Mouse (Mus musculus): ENCODE measurements around the gene Tenm4. TPM values are rescaled to one million over a fixed set of nuclear protein-coding genes. Genes with fewer than 3 reads are reported as not detected.
A peak's percentile ranks its signal among the peaks of the same experiment; 100 is the strongest.

Gene Tenm4
- polyA plus RNA-seq, 1 experiment from 2014 or later = 49.9 TPM

DNA sequence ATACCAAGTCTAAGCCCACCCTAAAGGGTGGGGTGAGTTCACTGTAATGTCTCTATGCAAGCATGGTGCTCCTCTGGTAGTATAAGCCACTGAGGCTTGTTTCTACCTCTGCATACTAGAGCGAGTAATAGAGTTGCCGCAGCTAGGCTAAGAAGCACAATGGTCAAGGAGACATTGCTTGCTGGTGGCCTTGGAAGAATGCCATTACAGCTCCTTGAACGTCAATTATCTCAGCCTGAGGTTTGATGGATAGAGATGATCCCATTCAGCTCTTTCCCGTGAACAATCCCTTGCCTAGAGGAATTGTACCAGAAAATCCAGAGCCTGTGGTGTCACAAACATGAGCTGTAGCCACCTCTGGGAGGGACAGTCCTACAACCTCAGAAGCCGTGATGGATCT lies 537.5 kb downstream of the Tenm4 start:
- H3K4me2 ChIP-seq (replicated peaks) = no peak overlapping the region
- H3K27me3 ChIP-seq = no peaks in the 10 kb centered on the region
- no peak overlapping the region for H3K9ac ChIP-seq
- H3K36me3 ChIP-seq = peaks cover 25% of the 10 kb centered on the region
- WGBS = 89% methylated on average over 5 of the region's 5 CpGs
- no peak overlapping the region for H3K27ac ChIP-seq
- peaks cover 26% of the 10 kb centered on the region for H3K4me1 ChIP-seq
- ATAC-seq (ENCODE audit: low FRiP score, low read depth) = no peak
- no peaks in the 10 kb centered on the region for H3K9me3 ChIP-seq
- no peak overlapping the region for H3K4me3 ChIP-seq

DNA sequence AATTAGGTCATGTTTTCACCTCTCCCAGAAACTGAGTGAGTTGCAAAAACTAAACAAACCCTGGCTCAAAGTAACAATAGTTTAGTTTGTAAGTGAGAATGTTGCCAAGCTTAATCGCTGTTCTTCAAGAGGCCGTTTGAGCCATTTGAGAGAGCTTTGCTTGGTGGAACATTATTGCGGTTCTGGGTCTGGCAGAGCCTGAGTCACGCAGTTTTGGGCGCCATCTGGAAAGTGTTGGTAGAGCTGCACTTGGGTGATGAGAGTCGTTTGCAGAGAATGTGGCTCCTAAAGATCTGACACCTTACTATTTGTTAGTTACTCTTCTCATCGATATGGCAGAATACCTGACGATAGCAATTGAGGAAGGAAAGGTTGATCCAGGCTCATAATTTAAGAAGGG lies 537.9 kb downstream of the Tenm4 start:
- no peak overlapping the region for H3K27ac ChIP-seq
- no peaks in the 10 kb centered on the region for H3K27me3 ChIP-seq
- no peak for ATAC-seq (ENCODE audit: low FRiP score, low read depth)
- peaks cover 22% of the 10 kb centered on the region for H3K4me1 ChIP-seq
- no peak overlapping the region for H3K4me3 ChIP-seq
- no peak overlapping the region for H3K9ac ChIP-seq
- H3K36me3 ChIP-seq = peaks cover 22% of the 10 kb centered on the region
- 81% methylated on average over 8 of the region's 8 CpGs for WGBS
- H3K4me2 ChIP-seq (replicated peaks) = no peak overlapping the region
- H3K9me3 ChIP-seq = no peaks in the 10 kb centered on the region

DNA sequence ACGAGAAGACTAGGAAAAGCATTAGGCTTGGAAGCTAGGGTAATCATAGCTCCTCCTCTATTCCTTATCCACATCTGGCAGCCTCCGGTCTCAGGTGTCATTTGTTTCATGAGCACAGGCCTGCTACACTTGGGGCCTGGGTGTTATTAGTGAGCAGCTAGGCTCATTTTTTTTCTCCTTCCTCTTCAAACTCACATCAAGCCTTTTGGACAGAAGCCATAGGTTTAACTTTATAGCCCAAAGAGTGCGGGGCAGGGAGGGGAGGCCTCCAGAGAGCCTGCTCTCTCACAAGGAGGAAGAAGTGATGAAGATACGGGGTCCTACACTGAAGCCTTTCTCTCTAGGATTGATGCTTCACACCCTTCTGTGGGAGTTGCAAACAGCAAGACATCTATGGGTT lies 538.8 kb downstream of the Tenm4 start:
- 22% methylated on average over 4 of the region's 4 CpGs for WGBS
- peak overlapping the region; percentile 33; the same call in 1 of the 2 replicates for H3K27ac ChIP-seq
- H3K36me3 ChIP-seq = peaks cover 14% of the 10 kb centered on the region
- no peaks in the 10 kb centered on the region for H3K27me3 ChIP-seq
- no peak overlapping the region for H3K4me2 ChIP-seq (replicated peaks)
- ATAC-seq (ENCODE audit: low FRiP score, low read depth) = peak; percentile 41; the same call in 1 of the 2 replicates
- no peaks in the 10 kb centered on the region for H3K9me3 ChIP-seq
- peaks cover 19% of the 10 kb centered on the region for H3K4me1 ChIP-seq
- H3K4me3 ChIP-seq = no peak overlapping the region
- no peak overlapping the region for H3K9ac ChIP-seq

DNA sequence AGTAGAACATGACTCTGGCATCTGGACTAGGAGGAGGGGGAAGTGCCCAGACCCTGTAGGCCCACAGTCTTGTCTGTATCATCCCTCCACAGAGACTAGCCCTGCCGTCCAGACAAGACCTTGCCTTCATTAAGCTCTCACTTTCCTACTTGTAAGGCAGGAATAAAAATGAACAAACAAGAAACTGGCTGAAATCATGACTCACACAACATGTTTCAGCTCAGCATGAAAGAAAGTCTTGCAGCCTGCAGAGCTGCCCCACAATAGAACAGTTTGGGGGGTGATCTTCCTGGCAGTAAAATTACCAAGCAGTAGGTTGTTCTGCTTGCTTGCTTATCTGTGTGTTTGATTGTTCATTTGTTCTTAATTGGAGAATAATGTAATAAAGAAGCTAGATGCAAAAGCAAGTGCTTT lies 539.6 kb downstream of the Tenm4 start:
- Histone ChIP-seq H3K4me1 (peaks cover 19% of the 10 kb centered on the region), H3K4me2 (replicated peaks) (no peak overlapping the region), H3K36me3 (peaks cover 16% of the 10 kb centered on the region), H3K27me3 (no peaks in the 10 kb centered on the region), H3K4me3 (no peak overlapping the region), H3K9me3 (no peaks in the 10 kb centered on the region), H3K9ac (no peak overlapping the region), H3K27ac (no peak overlapping the region)
- WGBS = 48% methylated on average over 1 of the region's 1 CpGs
- ATAC-seq (ENCODE audit: low FRiP score, low read depth) = no peak

DNA sequence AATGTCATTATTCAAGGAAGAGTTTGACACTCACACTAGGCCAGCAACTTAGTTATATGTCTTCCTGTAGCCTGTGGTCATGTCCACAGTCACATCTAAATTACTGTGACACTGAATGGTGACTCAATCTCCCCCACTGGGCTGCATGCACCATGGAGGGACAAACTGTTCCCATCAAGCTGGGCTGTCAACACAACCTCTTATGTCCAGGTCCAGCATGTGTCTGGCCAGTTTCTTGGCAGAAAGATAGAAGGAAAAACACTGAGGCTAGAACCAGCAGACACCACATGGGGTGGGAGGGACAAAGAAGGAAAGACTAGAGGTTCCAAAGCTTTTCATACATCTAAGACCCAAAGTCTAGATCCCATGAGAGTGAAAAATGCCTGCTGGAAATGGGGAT lies 541.8 kb downstream of the Tenm4 start:
- H3K4me3 ChIP-seq = no peak overlapping the region
- no peak for ATAC-seq (ENCODE audit: low FRiP score, low read depth)
- peaks cover 16% of the 10 kb centered on the region for H3K36me3 ChIP-seq
- H3K4me2 ChIP-seq (replicated peaks) = no peak overlapping the region
- H3K9ac ChIP-seq = no peak overlapping the region
- H3K9me3 ChIP-seq = no peaks in the 10 kb centered on the region
- peaks cover 20% of the 10 kb centered on the region for H3K4me1 ChIP-seq
- no peak overlapping the region for H3K27ac ChIP-seq
- no peaks in the 10 kb centered on the region for H3K27me3 ChIP-seq

DNA sequence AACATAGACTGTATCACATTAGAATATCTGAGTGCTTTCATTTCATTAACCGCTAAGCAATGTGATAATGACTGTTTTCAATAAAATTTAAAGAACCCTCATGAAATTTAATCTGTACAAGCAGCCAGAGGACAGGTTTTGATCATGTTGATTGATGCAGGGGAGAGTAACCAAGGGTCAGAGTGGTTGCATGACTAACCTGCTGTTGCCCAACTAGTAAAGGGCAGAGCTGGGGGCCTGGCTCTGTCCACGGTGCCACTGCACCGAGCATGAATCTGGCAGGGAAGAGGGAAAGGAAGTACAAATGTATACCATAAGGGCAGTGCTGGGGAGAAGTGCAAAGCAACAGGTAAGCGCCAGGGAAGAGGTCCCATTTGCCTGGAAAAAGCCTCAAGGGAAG lies 545.9 kb downstream of the Tenm4 start:
- no peak overlapping the region for H3K9ac ChIP-seq
- H3K4me1 ChIP-seq = peaks cover 21% of the 10 kb centered on the region
- H3K4me2 ChIP-seq (replicated peaks) = no peak overlapping the region
- ATAC-seq (ENCODE audit: low FRiP score, low read depth) = no peak
- H3K9me3 ChIP-seq = no peaks in the 10 kb centered on the region
- WGBS = 55% methylated on average over 4 of the region's 4 CpGs
- H3K36me3 ChIP-seq = peaks cover 18% of the 10 kb centered on the region
- H3K4me3 ChIP-seq = no peak overlapping the region
- no peaks in the 10 kb centered on the region for H3K27me3 ChIP-seq
- H3K27ac ChIP-seq = no peak overlapping the region

DNA sequence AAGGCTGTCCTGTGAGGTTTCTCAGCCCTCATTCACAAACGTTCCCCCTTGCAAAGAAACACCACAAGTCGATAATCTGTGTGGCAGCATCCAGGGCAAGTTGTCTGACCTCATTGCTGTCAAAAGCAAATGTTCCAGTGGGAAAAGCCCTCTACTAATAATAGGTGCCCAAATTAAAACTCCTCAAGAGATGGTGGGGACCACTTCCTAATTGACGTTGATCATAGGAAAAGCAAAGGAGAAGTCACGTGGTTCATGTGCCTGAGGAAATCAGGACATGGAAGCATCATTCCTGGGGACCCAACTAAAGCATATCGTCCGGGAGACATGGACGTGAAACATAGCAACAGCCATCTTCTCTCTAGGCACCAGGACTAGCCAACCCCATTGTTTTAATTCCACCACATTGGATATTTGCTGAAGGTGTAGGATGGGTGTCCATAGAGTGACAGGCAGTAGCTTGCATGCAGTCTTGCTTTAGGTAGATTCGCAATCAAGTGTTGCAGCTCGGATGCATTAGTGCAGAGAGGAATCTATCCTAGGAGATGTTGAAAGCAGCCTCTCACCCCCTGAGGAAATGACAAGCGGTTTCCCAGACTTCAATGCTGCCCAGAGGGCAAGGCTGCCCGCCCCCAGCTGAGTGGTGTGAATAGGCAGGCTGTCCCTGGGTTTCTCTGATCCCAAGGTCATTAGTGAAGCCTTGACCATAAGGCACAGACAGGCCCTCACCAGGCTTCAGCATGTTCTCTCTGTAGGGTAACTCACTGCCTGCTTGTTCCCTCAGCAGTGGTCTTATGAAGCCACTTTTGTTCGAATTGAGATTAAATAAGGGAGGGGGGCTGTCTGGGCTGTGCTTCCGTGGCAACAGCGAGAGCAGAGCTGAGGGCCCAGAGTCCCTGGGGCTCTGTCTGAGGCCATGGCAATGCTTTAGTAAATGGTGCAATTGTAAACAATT lies 547.4 kb downstream of the Tenm4 start:
- no peak overlapping the region for H3K4me3 ChIP-seq
- H3K4me2 ChIP-seq (replicated peaks) = no peak overlapping the region
- H3K4me1 ChIP-seq = peaks cover 21% of the 10 kb centered on the region
- no peaks in the 10 kb centered on the region for H3K9me3 ChIP-seq
- H3K27ac ChIP-seq = peak overlapping the region; percentile 29; the same call in 1 of the 2 replicates
- H3K9ac ChIP-seq = no peak overlapping the region; the same call in 1 of the 2 replicates
- H3K36me3 ChIP-seq = peaks cover 29% of the 10 kb centered on the region
- ATAC-seq (ENCODE audit: low FRiP score, low read depth) = peak; percentile 48
- WGBS = 38% methylated on average over 14 of the region's 14 CpGs
- H3K27me3 ChIP-seq = no peaks in the 10 kb centered on the region

DNA sequence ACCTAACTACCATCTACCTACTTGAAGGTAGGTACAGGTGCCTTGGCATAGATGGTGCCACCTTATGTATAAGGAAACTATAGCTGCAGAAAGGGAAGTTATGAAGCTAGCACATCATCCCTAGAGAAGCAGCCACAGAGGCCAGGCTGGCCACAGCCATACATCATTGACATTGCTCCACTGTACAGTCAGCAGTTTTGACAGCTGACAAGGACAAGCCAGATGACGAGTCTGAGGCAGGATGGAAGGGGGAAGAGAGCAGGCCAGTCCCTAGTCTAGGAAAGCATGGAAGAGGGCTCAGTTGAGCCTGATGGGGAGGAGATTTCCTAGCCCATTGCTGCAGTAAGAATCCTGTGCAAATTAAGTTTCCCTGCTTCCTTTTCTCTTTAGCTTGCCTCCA lies 548.9 kb downstream of the Tenm4 start:
- ATAC-seq (ENCODE audit: low FRiP score, low read depth) = no peak
- peaks cover 21% of the 10 kb centered on the region for H3K4me1 ChIP-seq
- WGBS = 50% methylated on average over 1 of the region's 1 CpGs
- no peak overlapping the region for H3K4me2 ChIP-seq (replicated peaks)
- peaks cover 36% of the 10 kb centered on the region for H3K36me3 ChIP-seq
- H3K27me3 ChIP-seq = no peaks in the 10 kb centered on the region
- H3K9me3 ChIP-seq = no peaks in the 10 kb centered on the region
- no peak overlapping the region for H3K4me3 ChIP-seq
- H3K27ac ChIP-seq = no peak overlapping the region; the same call in 1 of the 2 replicates
- H3K9ac ChIP-seq = no peak overlapping the region

DNA sequence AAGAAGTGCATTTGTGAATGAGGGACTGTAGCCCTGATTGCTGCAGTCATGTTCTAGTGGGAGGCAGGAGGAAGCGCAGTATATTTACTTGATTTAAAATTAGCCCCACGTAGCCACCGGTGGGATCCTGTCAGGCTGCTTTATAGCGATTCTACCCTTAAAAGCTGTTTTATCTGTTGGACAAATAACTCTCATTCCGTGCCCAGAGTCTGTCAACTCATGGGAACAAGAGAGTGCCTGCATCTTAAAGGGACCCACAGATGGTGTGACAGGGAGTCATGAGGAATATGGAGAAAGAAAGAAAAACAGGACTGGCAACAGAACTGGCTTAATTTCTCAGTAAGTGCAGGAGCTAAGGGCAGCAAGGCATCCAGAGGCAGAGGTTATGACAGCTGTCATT lies 549.4 kb downstream of the Tenm4 start:
- ATAC-seq (ENCODE audit: low FRiP score, low read depth) = no peak

DNA sequence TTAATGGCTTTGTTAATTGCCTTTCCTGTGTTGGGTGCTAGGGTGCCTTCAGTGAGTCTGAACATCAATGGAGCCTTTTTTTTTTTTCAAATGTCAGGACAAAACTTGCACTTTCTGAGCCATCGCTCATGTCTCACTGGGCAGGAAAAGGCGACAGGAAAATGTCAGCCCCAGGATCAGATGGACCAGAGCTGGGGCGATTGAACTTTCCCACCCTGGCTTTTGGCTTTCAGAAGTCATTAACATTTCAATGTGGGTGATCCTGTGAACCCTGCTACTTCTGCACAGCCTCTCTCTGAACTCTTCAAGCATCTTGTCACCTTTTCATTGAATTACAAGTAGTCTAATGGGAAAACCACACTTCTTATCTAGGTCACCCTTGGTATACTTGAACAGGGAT lies 551.8 kb downstream of the Tenm4 start:
- no peak overlapping the region for H3K9ac ChIP-seq
- H3K27ac ChIP-seq = no peak overlapping the region
- H3K4me1 ChIP-seq = peaks cover 20% of the 10 kb centered on the region
- no peak overlapping the region for H3K4me2 ChIP-seq (replicated peaks)
- no peak for ATAC-seq (ENCODE audit: low FRiP score, low read depth)
- no peak overlapping the region for H3K4me3 ChIP-seq
- 46% methylated on average over 3 of the region's 3 CpGs for WGBS
- H3K9me3 ChIP-seq = no peaks in the 10 kb centered on the region
- peaks cover 26% of the 10 kb centered on the region for H3K36me3 ChIP-seq
- H3K27me3 ChIP-seq = no peaks in the 10 kb centered on the region

More for the DNA sequence above, 549.4 kb downstream of the Tenm4 start:
- Histone ChIP-seq H3K4me1 (peaks cover 21% of the 10 kb centered on the region), H3K9me3 (no peaks in the 10 kb centered on the region), H3K4me3 (no peak overlapping the region), H3K36me3 (peaks cover 30% of the 10 kb centered on the region), H3K4me2 (replicated peaks) (no peak overlapping the region), H3K27ac (no peak overlapping the region), H3K27me3 (no peaks in the 10 kb centered on the region), H3K9ac (no peak overlapping the region)
- WGBS = 79% methylated on average over 5 of the region's 5 CpGs

DNA sequence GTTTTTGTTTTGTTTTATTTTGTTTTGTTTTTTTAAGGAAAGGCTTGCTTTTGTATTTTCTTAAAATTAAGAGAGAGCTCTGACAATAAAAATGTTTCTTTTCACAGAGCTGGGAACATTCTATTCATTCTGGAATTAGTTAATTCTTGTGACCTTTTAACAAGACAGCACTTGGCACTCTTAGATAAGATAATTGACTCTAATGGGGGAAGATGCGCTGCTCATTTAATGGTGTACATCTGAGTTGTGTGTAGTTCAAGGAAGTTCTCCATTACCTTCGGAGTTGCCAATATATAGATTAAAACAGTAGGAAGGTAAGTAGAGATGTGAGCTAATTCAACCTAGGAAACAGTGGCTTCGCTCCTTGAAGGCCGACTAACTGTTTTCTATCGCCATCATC lies 554.6 kb downstream of the Tenm4 start:
- Histone ChIP-seq H3K27ac (no peak overlapping the region), H3K36me3 (peaks cover 36% of the 10 kb centered on the region)

DNA sequence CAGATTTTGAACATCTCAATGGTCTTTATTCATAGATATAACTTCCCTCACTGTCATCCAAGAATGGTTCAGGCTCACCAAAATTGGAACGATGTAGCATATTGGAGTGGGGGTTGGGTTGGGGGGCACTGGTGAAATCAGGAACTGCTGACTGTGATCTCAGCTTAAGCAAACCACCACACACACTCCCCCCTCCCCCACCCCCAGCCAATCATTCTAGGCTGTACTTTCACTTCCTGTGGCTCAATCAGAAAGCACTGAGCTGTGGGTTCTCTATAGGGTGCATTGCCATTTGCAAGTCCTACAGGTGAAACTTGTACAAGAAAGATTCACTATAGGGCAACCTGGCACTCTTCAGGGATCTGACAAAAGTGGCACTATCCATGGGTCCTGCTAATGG lies 559.3 kb downstream of the Tenm4 start:
- Histone ChIP-seq H3K27me3 (no peaks in the 10 kb centered on the region), H3K27ac (no peak overlapping the region), H3K36me3 (peaks cover 14% of the 10 kb centered on the region), H3K4me2 (replicated peaks) (no peak overlapping the region), H3K9ac (no peak overlapping the region), H3K4me3 (no peak overlapping the region), H3K9me3 (no peaks in the 10 kb centered on the region), H3K4me1 (peaks cover 20% of the 10 kb centered on the region)
- 87% methylated on average over 1 of the region's 1 CpGs for WGBS
- no peak for ATAC-seq (ENCODE audit: low FRiP score, low read depth)

More for the DNA sequence above, 554.6 kb downstream of the Tenm4 start:
- Histone ChIP-seq H3K4me1 (no peaks in the 10 kb centered on the region; the same call in 1 of the 2 replicates), H3K27me3 (no peaks in the 10 kb centered on the region), H3K9ac (no peak overlapping the region), H3K9me3 (no peaks in the 10 kb centered on the region), H3K4me2 (replicated peaks) (no peak overlapping the region), H3K4me3 (no peak overlapping the region)
- WGBS = 93% methylated on average over 5 of the region's 5 CpGs
- no peak for ATAC-seq (ENCODE audit: low FRiP score, low read depth)

Data from limb, embryonic 13.5 days (tissue).